Mouse (Mus musculus): ENCODE results near the gene Aff3. TPM values are rescaled to one million over a fixed set of nuclear protein-coding genes. Genes with fewer than 3 reads are reported as not detected.

The Aff3 gene
- total and polyA plus RNA-seq, 3 experiments = 1.4 to 3.1 (median 2.4) TPM

DNA sequence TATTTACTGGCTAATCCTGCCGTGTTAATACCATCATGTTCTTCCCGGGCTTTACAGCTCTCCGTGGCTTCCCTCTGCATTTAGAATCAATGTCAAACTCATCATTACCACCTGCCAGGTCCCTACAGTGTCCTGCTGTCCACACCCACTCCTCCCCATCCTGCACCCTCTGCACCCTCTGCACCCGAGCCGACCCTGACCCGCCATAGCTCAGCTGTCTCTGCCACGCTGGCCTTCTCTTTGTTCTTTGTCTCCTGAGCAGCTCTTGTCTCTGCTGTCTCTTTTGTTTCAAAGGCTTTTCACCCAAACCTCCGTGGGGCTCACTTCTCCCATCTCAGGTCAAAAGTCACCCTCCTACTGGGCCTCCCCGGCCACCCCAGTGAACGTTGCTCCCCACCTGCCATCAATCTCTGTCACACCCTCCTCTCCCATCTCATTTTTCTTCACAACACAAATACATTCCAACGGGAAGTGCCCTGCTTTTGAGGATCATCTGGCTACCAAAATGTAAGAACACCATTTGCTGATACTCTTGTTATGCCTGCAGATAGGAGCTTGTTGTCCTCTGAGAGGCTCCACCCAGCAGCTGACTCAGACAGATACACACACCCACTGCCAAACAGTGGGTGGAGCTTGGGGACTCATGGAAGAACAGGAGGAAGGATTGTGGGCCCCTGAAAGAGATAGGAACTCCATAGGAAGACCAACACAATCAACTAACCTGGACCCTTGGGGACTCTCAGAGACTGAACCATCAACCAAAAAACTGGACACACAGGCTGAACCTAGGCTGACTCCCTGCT, 102.2 kb downstream of the Aff3 start:
- Histone ChIP-seq H3K36me3 (ENCODE audit: control insufficient read depth, insufficient read depth, low read length) (no peaks in the 10 kb centered on the region), H3K27me3 (ENCODE audit: control insufficient read depth, insufficient read depth, low read length) (no peaks in the 10 kb centered on the region), H3K9ac (ENCODE audit: low read depth, low read length) (no peak overlapping the region), H3K27ac (no peak overlapping the region), H3K79me2 (replicated peaks; ENCODE audit: control insufficient read depth, insufficient read depth, low read length) (no peaks in the 10 kb centered on the region), H3K4me3 (no peak overlapping the region), H3K4me1 (ENCODE audit: control insufficient read depth, insufficient read depth, low read length) (no peaks in the 10 kb centered on the region)
- TF ChIP-seq CTCF (IDR thresholded peaks at IDR 0.05) (no peak), EP300 (IDR thresholded peaks at IDR 0.05; ENCODE audit: insufficient read depth, low read depth, low read length) (no peak), POLR2A (IDR thresholded peaks at IDR 0.05; ENCODE audit: insufficient read depth, low read depth, low read length) (no peak)
- WGBS = 52% methylated on average over 11 of the region's 11 CpGs
- intact Hi-C loops (cut with DNase I) = no loop called here
- no peak for DNase-seq

DNA sequence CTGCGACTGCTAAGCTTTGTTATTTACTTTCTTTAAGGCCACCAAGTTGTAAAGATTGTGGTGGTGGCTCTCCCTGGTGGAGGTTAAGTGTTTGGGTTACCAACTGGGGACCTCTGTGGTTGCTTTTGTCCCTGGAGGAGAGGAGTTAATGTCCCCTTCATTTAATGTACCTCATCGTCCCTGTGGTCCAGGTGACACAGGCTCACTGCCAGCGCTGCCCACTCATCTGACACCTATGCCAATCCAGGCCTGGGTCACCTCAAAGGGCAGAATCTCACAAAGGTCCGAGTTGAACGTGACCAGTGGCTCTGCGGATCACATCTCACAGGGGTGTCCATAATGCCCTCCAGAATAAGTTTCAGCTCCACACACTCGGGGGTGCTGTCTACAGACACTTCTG, 103.4 kb downstream of the Aff3 start:
- Histone ChIP-seq H3K4me3 (no peak overlapping the region), H3K79me2 (replicated peaks; ENCODE audit: control insufficient read depth, insufficient read depth, low read length) (no peaks in the 10 kb centered on the region), H3K27ac (no peak overlapping the region), H3K4me1 (ENCODE audit: control insufficient read depth, insufficient read depth, low read length) (no peaks in the 10 kb centered on the region), H3K36me3 (ENCODE audit: control insufficient read depth, insufficient read depth, low read length) (no peaks in the 10 kb centered on the region), H3K27me3 (ENCODE audit: control insufficient read depth, insufficient read depth, low read length) (no peaks in the 10 kb centered on the region), H3K9ac (ENCODE audit: low read depth, low read length) (no peak overlapping the region)
- WGBS = 76% methylated on average over 7 of the region's 7 CpGs
- DNase-seq = no peak
- no peak for TF ChIP-seq POLR2A (IDR thresholded peaks at IDR 0.05; ENCODE audit: insufficient read depth, low read depth, low read length)
- TF ChIP-seq CTCF (IDR thresholded peaks at IDR 0.05) = peak; percentile 18
- no peak for TF ChIP-seq EP300 (IDR thresholded peaks at IDR 0.05; ENCODE audit: insufficient read depth, low read depth, low read length)
- intact Hi-C loops (cut with DNase I) = loop anchor here (1.0 kb wide), 1 partner anchor 168 kb away; no protein-coding TSS in a partner anchor

DNA sequence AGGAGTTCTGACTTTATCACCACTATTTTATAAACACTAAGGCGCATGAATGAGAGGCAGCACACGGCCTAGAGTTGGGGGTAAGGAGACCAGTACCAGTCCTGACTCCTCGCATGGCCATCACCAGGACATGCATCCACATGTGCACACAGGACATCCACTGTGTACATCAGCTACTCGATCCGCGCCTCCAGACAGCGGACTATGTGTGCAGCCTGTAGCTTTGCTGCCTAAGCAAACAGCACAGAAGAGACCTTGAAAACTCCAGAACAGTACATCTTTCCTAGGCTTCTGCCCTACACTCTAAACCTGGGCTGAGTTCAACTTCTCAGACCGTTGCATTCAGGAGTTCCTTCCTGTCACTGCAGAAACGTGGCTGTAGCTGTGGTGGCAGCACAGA, 104.1 kb downstream of the Aff3 start:
- no peaks in the 10 kb centered on the region for H3K79me2 ChIP-seq (replicated peaks; ENCODE audit: control insufficient read depth, insufficient read depth, low read length)
- intact Hi-C loops (cut with DNase I) = loop anchor here (1.0 kb wide), 1 partner anchor 167 kb away; no protein-coding TSS in a partner anchor
- WGBS = 72% methylated on average over 9 of the region's 9 CpGs

DNA sequence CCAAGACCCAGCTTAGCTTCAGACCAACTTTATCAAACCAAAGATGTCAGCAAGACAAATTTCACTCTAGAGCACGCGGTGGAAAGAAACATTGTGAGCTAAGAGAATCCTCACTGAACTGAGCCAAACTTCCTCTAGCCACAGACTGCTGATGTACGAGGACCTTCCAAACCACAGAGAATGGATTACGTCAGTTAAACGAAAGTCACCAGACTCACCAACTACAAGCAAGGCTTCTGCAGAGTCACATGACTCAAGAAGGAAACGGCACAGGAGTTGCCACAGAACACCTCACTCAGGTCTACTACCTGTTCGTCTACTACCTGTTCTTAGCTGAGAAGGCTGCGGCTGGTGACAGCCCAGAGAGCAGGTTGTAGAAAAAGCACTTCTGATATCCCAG, 107.1 kb downstream of the Aff3 start:
- no peak for TF ChIP-seq POLR2A (IDR thresholded peaks at IDR 0.05; ENCODE audit: insufficient read depth, low read depth, low read length)
- intact Hi-C loops (cut with DNase I) = no loop called here
- 59% methylated on average over 8 of the region's 8 CpGs for WGBS
- DNase-seq = no peak
- Histone ChIP-seq H3K79me2 (replicated peaks; ENCODE audit: control insufficient read depth, insufficient read depth, low read length) (no peaks in the 10 kb centered on the region), H3K36me3 (ENCODE audit: control insufficient read depth, insufficient read depth, low read length) (no peaks in the 10 kb centered on the region), H3K9ac (ENCODE audit: low read depth, low read length) (no peak overlapping the region), H3K27me3 (ENCODE audit: control insufficient read depth, insufficient read depth, low read length) (no peaks in the 10 kb centered on the region), H3K4me1 (ENCODE audit: control insufficient read depth, insufficient read depth, low read length) (no peaks in the 10 kb centered on the region), H3K27ac (no peak overlapping the region), H3K4me3 (no peak overlapping the region)

More for the DNA sequence above, 104.1 kb downstream of the Aff3 start:
- no peak overlapping the region for H3K4me3 ChIP-seq
- no peak overlapping the region for H3K9ac ChIP-seq (ENCODE audit: low read depth, low read length)
- TF ChIP-seq CTCF (IDR thresholded peaks at IDR 0.05) (no peak), EP300 (IDR thresholded peaks at IDR 0.05; ENCODE audit: insufficient read depth, low read depth, low read length) (no peak), POLR2A (IDR thresholded peaks at IDR 0.05; ENCODE audit: insufficient read depth, low read depth, low read length) (no peak)
- no peaks in the 10 kb centered on the region for H3K36me3 ChIP-seq (ENCODE audit: control insufficient read depth, insufficient read depth, low read length)
- no peaks in the 10 kb centered on the region for H3K4me1 ChIP-seq (ENCODE audit: control insufficient read depth, insufficient read depth, low read length)
- DNase-seq = no peak
- H3K27me3 ChIP-seq (ENCODE audit: control insufficient read depth, insufficient read depth, low read length) = no peaks in the 10 kb centered on the region
- no peak overlapping the region for H3K27ac ChIP-seq

DNA sequence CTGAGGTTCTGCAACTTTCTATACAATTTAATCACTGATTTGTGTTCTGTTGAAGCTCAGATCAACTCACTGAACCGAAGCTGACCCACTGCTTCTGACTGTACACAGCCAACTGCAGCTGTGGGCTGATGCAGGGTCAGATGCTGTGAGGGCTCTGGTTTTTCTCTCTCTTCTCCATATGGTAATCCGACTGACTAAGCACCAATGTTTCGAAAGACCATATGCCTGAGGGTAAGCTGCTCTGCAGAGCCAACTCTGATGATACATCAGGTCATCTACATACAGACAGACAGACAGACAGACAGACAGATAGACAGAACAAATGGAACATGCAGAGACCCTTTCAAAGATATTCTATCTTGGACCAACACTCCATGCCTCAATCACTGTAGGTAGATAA, 110.2 kb downstream of the Aff3 start:
- Histone ChIP-seq H3K9ac (ENCODE audit: low read depth, low read length) (no peak overlapping the region), H3K36me3 (ENCODE audit: control insufficient read depth, insufficient read depth, low read length) (no peaks in the 10 kb centered on the region), H3K27ac (no peak overlapping the region), H3K4me3 (no peak overlapping the region), H3K4me1 (ENCODE audit: control insufficient read depth, insufficient read depth, low read length) (no peaks in the 10 kb centered on the region), H3K79me2 (replicated peaks; ENCODE audit: control insufficient read depth, insufficient read depth, low read length) (no peaks in the 10 kb centered on the region), H3K27me3 (ENCODE audit: control insufficient read depth, insufficient read depth, low read length) (no peaks in the 10 kb centered on the region)
- TF ChIP-seq POLR2A (IDR thresholded peaks at IDR 0.05; ENCODE audit: insufficient read depth, low read depth, low read length) (no peak), CTCF (IDR thresholded peaks at IDR 0.05) (no peak)
- intact Hi-C loops (cut with DNase I) = no loop called here
- WGBS = 80% methylated on average over 3 of the region's 3 CpGs
- no peak for DNase-seq

DNA sequence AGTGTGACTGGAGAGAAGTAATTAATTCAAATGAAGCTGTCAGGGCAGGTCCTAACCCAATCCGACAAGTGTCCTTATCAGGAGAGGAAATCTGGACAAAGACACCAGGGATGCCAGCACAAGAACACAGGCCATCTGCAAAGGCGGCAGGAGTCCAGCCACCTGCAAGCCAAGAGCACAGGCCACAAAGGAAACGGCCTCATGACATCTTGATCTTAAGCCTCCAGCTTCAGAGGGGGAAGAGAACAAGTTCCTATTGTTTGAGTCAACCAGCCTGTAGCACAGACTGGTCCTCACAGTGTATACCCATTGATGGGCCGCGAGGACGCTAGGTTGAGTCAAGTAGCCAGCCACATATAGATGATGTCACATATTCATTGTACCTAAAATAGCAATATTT, 111.7 kb downstream of the Aff3 start:
- no peak for TF ChIP-seq POLR2A (IDR thresholded peaks at IDR 0.05; ENCODE audit: insufficient read depth, low read depth, low read length)
- no peak for TF ChIP-seq CTCF (IDR thresholded peaks at IDR 0.05)
- no peak for TF ChIP-seq EP300 (IDR thresholded peaks at IDR 0.05; ENCODE audit: insufficient read depth, low read depth, low read length)
- no peaks in the 10 kb centered on the region for H3K27me3 ChIP-seq (ENCODE audit: control insufficient read depth, insufficient read depth, low read length)
- H3K9ac ChIP-seq (ENCODE audit: low read depth, low read length) = no peak overlapping the region
- no peak overlapping the region for H3K4me3 ChIP-seq
- no peak for DNase-seq
- no peak overlapping the region for H3K27ac ChIP-seq
- H3K36me3 ChIP-seq (ENCODE audit: control insufficient read depth, insufficient read depth, low read length) = no peaks in the 10 kb centered on the region
- no peaks in the 10 kb centered on the region for H3K4me1 ChIP-seq (ENCODE audit: control insufficient read depth, insufficient read depth, low read length)
- intact Hi-C loops (cut with DNase I) = no loop called here
- no peaks in the 10 kb centered on the region for H3K79me2 ChIP-seq (replicated peaks; ENCODE audit: control insufficient read depth, insufficient read depth, low read length)
- 58% methylated on average over 6 of the region's 6 CpGs for WGBS
